Mouse (Mus musculus): ENCODE measurements around the gene Ppp1r12a.
"Not testable (repeated sequence)": the region's sequence is repeated elsewhere in the genome, so short reads cannot be mapped to it uniquely, and the experiment has no call there.

Ppp1r12a gene

DNA sequence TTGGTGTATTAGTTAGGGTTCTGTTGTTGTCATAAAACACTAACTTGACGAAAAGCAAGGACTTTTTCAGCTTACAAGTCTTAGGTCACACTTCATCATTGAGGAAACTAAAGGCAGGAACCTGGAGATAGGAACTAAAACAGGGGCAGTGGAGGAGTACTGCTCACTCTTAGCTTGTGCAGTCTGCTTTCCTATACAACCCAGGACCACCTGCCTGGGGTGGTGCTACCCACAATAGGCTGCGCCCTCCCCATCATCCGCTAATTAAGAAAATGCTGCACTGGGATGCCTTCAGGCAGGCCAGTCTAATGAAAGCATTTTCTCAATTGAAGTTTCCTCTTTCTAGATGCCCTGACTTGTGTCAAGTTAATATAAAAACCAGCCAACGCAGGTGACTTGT lies 40.1 kb downstream of the Ppp1r12a start:
- H3K27me3 ChIP-seq (ENCODE audit: control insufficient read depth, insufficient read depth, low read length, poor library complexity, severe bottlenecking): no peaks in the 10 kb centered on the region
- peaks cover 4% of the 10 kb centered on the region; the same call in 1 of the 2 replicates for H3K36me3 ChIP-seq (ENCODE audit: control insufficient read depth, insufficient read depth, low read length, poor library complexity, severe bottlenecking)
- DNase-seq (ENCODE audit: low read depth, low spot score): no peak

DNA sequence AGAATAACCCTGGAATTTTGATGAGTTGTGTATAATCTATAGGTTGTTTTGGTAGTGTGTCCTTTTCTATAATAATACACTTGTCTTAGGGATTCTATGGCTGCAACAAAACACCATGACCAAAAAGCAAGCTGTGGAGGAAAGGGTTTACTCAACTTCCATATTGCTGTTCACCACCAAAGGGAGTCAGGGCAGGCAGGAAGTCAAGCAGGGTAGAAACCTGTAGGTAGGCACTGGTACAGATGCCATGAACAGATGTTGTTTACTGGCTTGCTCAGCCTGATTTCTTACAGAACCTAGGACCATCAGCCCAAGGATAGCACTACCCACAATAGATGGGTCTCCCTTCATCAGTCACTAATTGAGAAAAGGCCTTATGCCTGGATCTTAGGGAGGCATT lies 41.4 kb downstream of the Ppp1r12a start:
- H3K27me3 ChIP-seq (ENCODE audit: control insufficient read depth, insufficient read depth, low read length, poor library complexity, severe bottlenecking): no peaks in the 10 kb centered on the region
- H3K36me3 ChIP-seq (ENCODE audit: control insufficient read depth, insufficient read depth, low read length, poor library complexity, severe bottlenecking): peaks cover 4% of the 10 kb centered on the region; the same call in 1 of the 2 replicates
- DNase-seq (ENCODE audit: low read depth, low spot score): no peak

DNA sequence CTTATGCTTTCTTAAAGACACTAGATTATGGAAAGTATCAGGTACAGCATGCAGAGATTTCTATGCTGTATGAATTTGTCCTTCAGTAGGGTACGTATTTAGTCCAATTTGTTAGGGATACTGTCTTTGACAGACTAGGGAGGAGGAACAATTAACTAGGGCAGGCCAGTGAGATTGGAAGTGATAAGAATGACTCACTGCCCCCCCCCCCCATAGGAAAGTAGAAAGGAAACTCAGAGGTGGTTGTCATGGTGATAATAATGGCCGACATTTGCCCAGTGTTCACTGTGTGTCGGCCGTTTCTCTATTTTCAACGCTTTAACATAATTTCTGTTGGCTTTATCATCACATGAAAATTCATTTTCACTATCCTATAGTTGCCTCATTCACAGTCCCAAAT lies 47.4 kb downstream of the Ppp1r12a start:
- peaks cover 4% of the 10 kb centered on the region for H3K36me3 ChIP-seq (ENCODE audit: control insufficient read depth, insufficient read depth, low read length, poor library complexity, severe bottlenecking)
- DNase-seq (ENCODE audit: low read depth, low spot score): no peak
- H3K27me3 ChIP-seq (ENCODE audit: control insufficient read depth, insufficient read depth, low read length, poor library complexity, severe bottlenecking): no peaks in the 10 kb centered on the region

DNA sequence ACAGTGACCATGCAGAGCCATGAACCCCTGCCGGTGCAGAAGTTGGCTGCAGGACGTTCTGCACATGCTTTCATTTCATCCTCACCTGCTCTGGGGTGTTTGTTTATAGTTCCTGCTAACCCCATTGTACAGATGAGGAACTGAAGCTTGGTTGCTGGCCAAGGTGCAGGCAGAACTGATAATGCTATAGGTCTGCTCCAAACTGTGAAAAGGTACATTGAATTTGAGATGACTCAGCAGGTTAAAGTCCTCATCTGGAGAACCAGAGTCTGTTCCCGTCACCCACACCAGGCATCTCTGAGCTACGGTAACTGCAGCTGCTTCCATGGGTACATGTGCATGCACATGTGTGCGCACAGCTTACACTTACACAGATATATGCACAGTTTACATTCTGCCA lies 62.4 kb downstream of the Ppp1r12a start:
- Histone ChIP-seq H3K27me3 (ENCODE audit: control insufficient read depth, insufficient read depth, low read length, poor library complexity, severe bottlenecking) (no peaks in the 10 kb centered on the region), H3K36me3 (ENCODE audit: control insufficient read depth, insufficient read depth, low read length, poor library complexity, severe bottlenecking) (0 out of 2 replicates have a peak, but pooled peaks cover 1% of the 10 kb centered on the region)
- DNase-seq (ENCODE audit: low read depth, low spot score): peak; percentile 19

DNA sequence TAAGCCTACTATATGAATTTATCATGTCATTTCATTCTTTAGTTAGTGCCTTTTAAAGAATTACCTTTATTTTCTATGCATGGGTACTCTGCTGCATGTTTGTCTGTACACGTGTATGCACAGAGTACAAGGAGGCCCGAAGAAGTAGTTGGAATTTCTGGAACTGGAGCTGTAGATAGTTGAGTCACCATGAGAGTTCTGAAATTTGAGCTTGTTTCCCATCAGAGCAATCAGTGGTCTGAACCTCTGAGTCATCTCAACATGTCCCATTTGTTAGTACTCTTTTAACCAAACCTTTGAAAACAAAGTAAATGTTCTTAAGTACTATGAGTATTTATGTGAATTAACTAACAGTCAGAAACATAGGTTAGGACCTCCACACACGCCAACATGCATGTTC lies 75.1 kb downstream of the Ppp1r12a start:
- peaks cover 6% of the 10 kb centered on the region for H3K36me3 ChIP-seq (ENCODE audit: control insufficient read depth, insufficient read depth, low read length, poor library complexity, severe bottlenecking)
- DNase-seq (ENCODE audit: low read depth, low spot score): no peak
- no peaks in the 10 kb centered on the region for H3K27me3 ChIP-seq (ENCODE audit: control insufficient read depth, insufficient read depth, low read length, poor library complexity, severe bottlenecking)

DNA sequence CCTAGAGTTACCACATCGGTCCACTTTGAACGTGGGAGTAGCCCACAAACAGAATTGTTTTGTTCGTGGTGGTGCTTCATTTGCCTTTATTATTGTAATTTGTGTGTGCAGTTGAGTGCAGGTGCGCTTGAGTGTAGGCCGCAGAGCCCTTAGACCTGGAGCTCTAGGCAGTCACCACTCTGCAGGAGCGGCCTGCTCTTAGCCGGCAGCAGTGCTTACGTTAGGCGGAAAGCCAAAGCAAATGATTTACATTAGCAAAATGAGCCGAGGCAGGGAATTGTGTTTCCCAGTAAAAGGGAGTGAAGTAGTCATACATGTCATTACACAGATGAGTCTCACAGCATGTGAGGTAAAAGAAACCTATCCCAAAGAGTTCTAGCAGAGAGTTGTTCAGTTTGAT lies 77.1 kb downstream of the Ppp1r12a start:
- DNase-seq (ENCODE audit: low read depth, low spot score): no peak
- peaks cover 14% of the 10 kb centered on the region for H3K36me3 ChIP-seq (ENCODE audit: control insufficient read depth, insufficient read depth, low read length, poor library complexity, severe bottlenecking)
- H3K27me3 ChIP-seq (ENCODE audit: control insufficient read depth, insufficient read depth, low read length, poor library complexity, severe bottlenecking): no peaks in the 10 kb centered on the region

DNA sequence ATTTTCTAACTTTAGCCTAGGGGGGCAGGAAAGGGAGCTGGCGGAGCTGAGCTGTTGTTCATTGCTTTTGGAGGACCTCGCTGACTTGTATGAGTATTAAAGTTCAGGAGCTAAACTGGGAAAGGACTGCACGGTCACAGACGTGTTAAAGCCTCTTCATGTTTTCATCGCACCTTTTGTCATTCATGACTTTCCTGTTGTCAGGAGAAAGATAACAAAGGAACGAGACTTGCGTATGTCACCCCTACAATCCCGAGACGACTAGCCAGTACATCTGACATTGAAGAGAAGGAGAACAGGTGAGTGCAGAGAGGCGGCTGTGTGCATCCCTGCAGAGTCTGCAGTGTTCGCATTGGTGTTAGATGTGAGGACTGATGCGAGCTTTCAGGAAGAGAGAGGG lies 88.7 kb downstream of the Ppp1r12a start:
- H3K27me3 ChIP-seq (ENCODE audit: control insufficient read depth, insufficient read depth, low read length, poor library complexity, severe bottlenecking): no peaks in the 10 kb centered on the region
- H3K36me3 ChIP-seq (ENCODE audit: control insufficient read depth, insufficient read depth, low read length, poor library complexity, severe bottlenecking): peaks cover 14% of the 10 kb centered on the region
- DNase-seq (ENCODE audit: low read depth, low spot score): no peak

DNA sequence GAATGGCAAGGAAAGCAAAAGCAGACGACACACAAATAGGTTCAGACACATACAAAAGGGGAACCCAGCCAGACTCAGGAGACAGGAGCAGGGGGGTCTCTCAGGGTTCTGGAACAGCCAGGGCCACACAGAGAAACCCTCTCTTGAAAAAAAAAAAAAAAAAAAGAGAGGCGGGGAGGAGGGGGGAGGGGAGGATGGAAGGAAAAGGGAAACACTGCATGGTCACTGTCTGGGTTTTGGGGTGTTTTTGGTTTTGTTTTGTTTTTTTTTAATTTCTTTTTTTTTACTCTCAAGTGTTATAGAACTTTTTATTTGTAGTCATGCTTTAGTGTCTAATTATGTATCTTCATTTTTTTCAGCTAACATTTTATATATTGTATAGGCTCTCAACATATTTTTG lies 89.2 kb downstream of the Ppp1r12a start:
- Histone ChIP-seq H3K36me3 (ENCODE audit: control insufficient read depth, insufficient read depth, low read length, poor library complexity, severe bottlenecking) (peaks cover 12% of the 10 kb centered on the region), H3K27me3 (ENCODE audit: control insufficient read depth, insufficient read depth, low read length, poor library complexity, severe bottlenecking) (no peaks in the 10 kb centered on the region)
- no peak for DNase-seq (ENCODE audit: low read depth, low spot score)

DNA sequence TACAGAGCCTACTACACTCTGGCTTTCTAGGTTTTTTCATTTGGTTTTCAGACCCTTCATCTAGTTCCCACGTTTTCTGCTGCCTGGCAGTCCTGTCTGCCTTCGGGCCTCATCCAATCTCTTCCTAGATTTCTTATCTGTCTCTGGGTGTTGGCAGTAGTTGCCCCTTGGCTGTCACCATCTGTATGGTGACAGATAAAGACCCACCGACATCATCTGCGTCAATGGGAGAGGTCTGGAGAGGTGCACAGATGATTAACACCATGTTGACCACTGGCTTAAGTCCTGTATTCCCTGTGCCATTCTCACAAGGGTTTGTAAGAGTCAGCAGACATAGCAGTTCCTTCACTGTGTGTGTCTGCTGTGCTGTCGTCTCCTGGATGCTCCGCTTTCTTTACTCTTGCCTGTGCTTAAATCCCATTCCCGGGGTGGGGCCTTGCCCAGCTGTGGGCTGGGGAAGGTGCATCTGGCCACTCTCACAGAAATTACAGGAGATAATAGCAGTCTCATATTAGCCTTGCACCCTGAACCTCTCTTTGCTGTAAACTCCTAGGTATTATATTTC lies 93.9 kb downstream of the Ppp1r12a start:
- H3K36me3 ChIP-seq (ENCODE audit: control insufficient read depth, insufficient read depth, low read length, poor library complexity, severe bottlenecking): peaks cover 9% of the 10 kb centered on the region
- DNase-seq (ENCODE audit: low read depth, low spot score): no peak
- no peaks in the 10 kb centered on the region for H3K27me3 ChIP-seq (ENCODE audit: control insufficient read depth, insufficient read depth, low read length, poor library complexity, severe bottlenecking)

DNA sequence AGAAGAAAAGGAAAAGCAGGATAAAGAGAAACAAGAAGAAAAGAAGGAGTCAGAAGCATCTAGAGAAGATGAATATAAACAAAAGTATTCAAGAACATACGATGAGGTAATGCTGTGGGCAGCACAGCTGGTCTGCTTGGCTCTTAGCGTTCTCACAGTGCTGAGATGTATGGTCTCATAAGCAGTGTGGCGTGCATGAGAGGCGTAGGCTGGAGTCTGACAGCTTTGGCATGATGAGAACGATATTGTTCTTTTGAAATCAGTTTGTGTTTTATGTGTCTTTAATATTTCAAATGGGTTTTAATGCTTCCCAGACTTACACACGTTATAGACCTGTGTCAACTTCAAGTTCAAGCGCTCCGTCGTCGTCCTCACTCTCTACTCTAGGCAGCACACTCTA lies 98.9 kb downstream of the Ppp1r12a start:
- no peak for DNase-seq (ENCODE audit: low read depth, low spot score)
- H3K36me3 ChIP-seq (ENCODE audit: control insufficient read depth, insufficient read depth, low read length, poor library complexity, severe bottlenecking): peaks cover 11% of the 10 kb centered on the region
- H3K27me3 ChIP-seq (ENCODE audit: control insufficient read depth, insufficient read depth, low read length, poor library complexity, severe bottlenecking): no peaks in the 10 kb centered on the region

DNA sequence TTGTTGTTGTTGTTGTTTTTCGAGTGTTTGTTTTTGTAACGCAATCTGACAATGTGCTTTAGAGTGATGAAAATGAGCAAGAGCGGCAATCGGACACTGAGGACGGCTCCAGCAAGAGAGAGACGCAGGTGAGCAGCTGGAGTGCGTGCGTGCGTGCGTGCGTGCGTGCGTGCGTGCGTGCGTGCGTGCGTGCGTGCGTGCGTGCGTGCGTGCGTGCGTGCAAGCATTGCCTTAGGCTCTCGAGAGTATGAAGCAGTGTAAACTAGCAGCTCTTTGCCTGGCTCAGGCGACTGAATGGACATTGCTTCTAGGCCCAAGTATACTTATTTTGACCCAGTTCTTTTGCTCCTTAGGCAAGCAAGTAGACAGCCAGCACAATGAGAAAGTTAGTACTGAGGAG lies 102.6 kb downstream of the Ppp1r12a start:
- Histone ChIP-seq H3K36me3 (ENCODE audit: control insufficient read depth, insufficient read depth, low read length, poor library complexity, severe bottlenecking) (peaks cover 10% of the 10 kb centered on the region), H3K27me3 (ENCODE audit: control insufficient read depth, insufficient read depth, low read length, poor library complexity, severe bottlenecking) (no peaks in the 10 kb centered on the region)
- DNase-seq (ENCODE audit: low read depth, low spot score): no peak

DNA sequence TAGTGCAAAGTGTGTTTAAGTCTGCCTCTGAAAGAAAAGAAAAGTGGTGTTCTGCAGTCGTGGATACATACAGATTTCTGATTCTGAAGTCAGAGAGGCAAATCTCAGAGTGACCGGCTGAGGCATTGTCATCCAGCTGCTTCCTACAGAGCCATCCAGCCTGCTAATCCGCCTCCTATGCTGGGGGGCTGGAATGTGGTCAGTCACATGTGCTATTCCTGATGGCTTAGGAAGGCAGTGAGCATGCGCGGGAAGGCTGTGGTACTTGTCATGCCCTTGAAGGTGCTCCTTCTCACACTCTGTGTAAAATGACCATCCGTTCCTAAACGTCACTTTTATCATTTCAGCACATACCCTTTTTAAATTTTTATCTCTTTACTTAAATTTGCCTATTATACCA lies 109.2 kb downstream of the Ppp1r12a start:
- DNase-seq (ENCODE audit: low read depth, low spot score): no peak
- Histone ChIP-seq H3K36me3 (ENCODE audit: control insufficient read depth, insufficient read depth, low read length, poor library complexity, severe bottlenecking) (peaks cover 13% of the 10 kb centered on the region), H3K27me3 (ENCODE audit: control insufficient read depth, insufficient read depth, low read length, poor library complexity, severe bottlenecking) (no peaks in the 10 kb centered on the region)

DNA sequence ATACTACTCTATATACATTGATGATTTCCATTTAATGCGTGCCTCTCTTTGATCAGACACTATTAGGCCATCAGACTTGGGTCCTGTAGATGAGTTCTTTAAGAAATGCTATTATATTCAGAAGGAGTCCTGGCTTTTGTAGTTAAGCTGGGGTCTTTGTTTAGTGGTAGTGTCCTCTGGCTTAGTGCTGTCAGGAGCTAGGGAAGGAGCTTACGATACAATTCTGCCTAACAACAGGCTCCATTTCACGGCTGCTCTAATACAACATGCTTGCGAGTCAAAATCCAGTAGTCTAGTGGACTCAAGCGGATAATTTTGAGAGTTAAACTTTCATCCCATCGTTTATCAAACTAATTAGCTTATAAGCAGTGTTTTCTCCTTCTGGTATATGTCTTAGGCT lies 114.7 kb downstream of the Ppp1r12a start:
- Histone ChIP-seq H3K27me3 (ENCODE audit: control insufficient read depth, insufficient read depth, low read length, poor library complexity, severe bottlenecking) (no peaks in the 10 kb centered on the region; the same call in 1 of the 2 replicates), H3K36me3 (ENCODE audit: control insufficient read depth, insufficient read depth, low read length, poor library complexity, severe bottlenecking) (peaks cover 17% of the 10 kb centered on the region)
- DNase-seq (ENCODE audit: low read depth, low spot score): no peak

DNA sequence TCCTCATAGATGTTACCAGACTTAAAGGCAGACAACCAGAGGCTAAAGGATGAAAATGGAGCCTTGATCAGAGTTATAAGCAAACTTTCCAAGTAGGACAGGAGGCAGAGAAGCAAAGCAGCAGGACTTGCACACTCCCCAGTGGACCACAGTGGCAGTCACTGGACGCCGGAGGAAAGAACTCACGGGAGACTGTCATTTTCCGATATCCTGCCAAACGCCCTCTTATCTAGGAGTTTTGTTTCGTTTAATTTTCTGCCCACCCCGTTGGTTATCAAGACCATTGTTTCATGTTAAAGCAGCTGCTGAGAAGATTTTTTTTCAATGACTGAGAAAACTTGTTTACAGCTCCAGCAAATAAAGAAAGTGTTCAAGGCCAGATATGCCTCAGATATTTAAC lies 115.2 kb downstream of the Ppp1r12a start:
- no peak for DNase-seq (ENCODE audit: low read depth, low spot score)
- no peaks in the 10 kb centered on the region; the same call in 1 of the 2 replicates for H3K27me3 ChIP-seq (ENCODE audit: control insufficient read depth, insufficient read depth, low read length, poor library complexity, severe bottlenecking)
- H3K36me3 ChIP-seq (ENCODE audit: control insufficient read depth, insufficient read depth, low read length, poor library complexity, severe bottlenecking): peaks cover 17% of the 10 kb centered on the region

DNA sequence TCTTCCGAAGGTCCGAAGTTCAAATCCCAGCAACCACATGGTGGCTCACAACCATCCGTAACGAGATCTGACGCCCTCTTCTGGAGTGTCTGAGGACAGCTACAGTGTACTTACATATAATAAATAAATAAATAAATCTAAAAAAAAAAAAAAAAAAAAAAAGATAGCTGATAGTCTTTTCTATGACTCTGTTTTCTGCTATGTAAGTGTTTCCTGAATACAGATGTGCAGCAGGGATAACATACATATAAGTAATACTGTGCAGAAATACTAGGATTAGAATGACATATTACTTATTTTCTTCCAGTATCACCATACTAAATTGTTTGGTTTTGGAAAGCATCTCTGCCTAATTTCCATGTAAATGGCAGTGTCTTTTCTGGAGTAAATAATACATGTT lies 119.1 kb downstream of the Ppp1r12a start:
- not testable (repeated sequence) for DNase-seq (ENCODE audit: low read depth, low spot score); H3K36me3 ChIP-seq (ENCODE audit: control insufficient read depth, insufficient read depth, low read length, poor library complexity, severe bottlenecking); H3K27me3 ChIP-seq (ENCODE audit: control insufficient read depth, insufficient read depth, low read length, poor library complexity, severe bottlenecking)

DNA sequence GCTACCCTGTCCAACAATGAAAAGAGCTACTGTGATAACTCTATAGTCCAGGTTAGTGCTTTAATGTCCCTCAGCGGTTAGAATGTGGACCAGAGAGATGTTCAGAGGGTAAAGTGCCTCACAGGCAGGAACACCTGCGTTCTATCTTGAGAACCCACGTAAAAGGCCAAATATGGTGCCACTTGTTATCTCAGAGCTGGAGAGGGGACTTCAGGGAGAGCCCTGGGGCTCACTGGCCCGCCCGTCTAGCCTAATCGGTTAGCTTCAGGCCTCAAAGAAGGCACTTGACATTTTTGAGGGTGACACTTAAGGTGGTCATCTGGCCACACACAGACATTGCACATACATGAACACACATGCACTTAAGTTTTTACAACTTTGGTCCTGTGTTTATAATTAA lies 120.4 kb downstream of the Ppp1r12a start:
- H3K27me3 ChIP-seq (ENCODE audit: control insufficient read depth, insufficient read depth, low read length, poor library complexity, severe bottlenecking): no peaks in the 10 kb centered on the region; the same call in 1 of the 2 replicates
- peaks cover 3% of the 10 kb centered on the region; the same call in 1 of the 2 replicates for H3K36me3 ChIP-seq (ENCODE audit: control insufficient read depth, insufficient read depth, low read length, poor library complexity, severe bottlenecking)
- DNase-seq (ENCODE audit: low read depth, low spot score): no peak

Measured in splenic B cell, adult 2 months (primary cell).